ENCODE assay signal across 14 mouse cellular contexts in the genomic region with DNA sequence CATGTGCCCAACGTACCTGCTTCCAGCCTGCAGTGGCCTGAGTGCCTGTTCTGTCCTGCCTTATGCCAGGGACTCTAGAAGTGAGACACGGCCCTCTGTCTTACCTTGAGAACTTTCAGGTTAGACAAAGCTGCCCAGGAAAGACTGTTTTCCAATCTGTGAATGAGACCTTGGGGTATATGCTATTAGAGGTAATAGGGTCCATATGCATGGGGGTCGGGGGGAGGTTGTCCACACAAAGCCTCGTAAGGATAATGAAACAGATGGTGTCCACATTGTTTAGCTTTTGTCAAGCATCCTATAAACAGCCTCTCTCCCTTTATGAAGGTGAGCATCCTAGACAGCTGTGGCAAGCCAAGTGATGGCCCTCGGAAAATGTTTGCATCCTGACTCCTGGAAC. TPM values are rescaled to one million over a fixed set of nuclear protein-coding genes. Genes with fewer than 3 reads are reported as not detected.
A peak's percentile ranks its signal among the peaks of the same experiment; 100 is the strongest.
DNase-seq lines count a peak whose midpoint lies in the region; ATAC-seq lines count a peak whose summit lies in the region.
"Had no signal": no experiment of that assay in that cellular context is flagged by ENCODE, and none has a peak within 500 bp of the region (broad histone marks: within the 10 kb centered on the region; RNA-seq: fewer than 3 reads in every experiment).

No protein-coding gene starts in this region.

- H3K27ac ChIP-seq in forebrain, embryonic 11.5 days (ENCODE audit: low read depth, low read length) = no peak overlapping the region
- H3K27ac ChIP-seq in forebrain, embryonic 15.5 days (replicated peaks) = no peak overlapping the region
- H3K27ac ChIP-seq in intestine, embryonic 14.5 days (ENCODE audit: low read depth) = no peak overlapping the region
- H3K27ac ChIP-seq in intestine, embryonic 16.5 days (ENCODE audit: low read length) = no peak overlapping the region
- H3K27ac ChIP-seq in neural tube, embryonic 15.5 days (replicated peaks) = no peak overlapping the region
- H3K27ac ChIP-seq: embryonic facial prominence, embryonic 12.5 days; kidney, embryonic 15.5 days had no signal

- peak; percentile 22 for DNase-seq in forebrain, embryonic 11.5 days (ENCODE audit: low spot score)
- peak; percentile 13 for DNase-seq in intestine, embryonic 14.5 days (ENCODE audit: low spot score)
- DNase-seq in neural tube, embryonic 10.5 days (ENCODE audit: extremely low spot score, low spot score) = peak; percentile 9
- DNase-seq in urinary bladder, postnatal 10 days (ENCODE audit: low spot score) = peak; percentile 2
- no peak for DNase-seq in urinary bladder, postnatal 25 days (ENCODE audit: low spot score)
- DNase-seq: forebrain, postnatal 0 days had no signal

- 78% methylated on average over 5 of the region's 5 CpGs for WGBS in forebrain, embryonic 11.5 days
- WGBS in forebrain, embryonic 15.5 days = 80% methylated on average over 5 of the region's 5 CpGs
- WGBS in intestine, embryonic 14.5 days = 80% methylated on average over 5 of the region's 5 CpGs
- 71% methylated on average over 5 of the region's 5 CpGs for WGBS in intestine, embryonic 16.5 days
- 81% methylated on average over 5 of the region's 5 CpGs for WGBS in neural tube, embryonic 15.5 days

- H3K4me3 ChIP-seq in forebrain, embryonic 11.5 days (ENCODE audit: low read depth, low read length) = no peak overlapping the region
- no peak overlapping the region for H3K4me3 ChIP-seq in forebrain, embryonic 15.5 days
- no peak overlapping the region for H3K4me3 ChIP-seq in intestine, embryonic 14.5 days (ENCODE audit: low read depth, low read length)
- no peak overlapping the region for H3K4me3 ChIP-seq in intestine, embryonic 16.5 days (ENCODE audit: low read length)
- no peak overlapping the region for H3K4me3 ChIP-seq in neural tube, embryonic 15.5 days (replicated peaks)
- H3K4me3 ChIP-seq: embryonic facial prominence, embryonic 12.5 days; heart, embryonic 12.5 days; kidney, embryonic 15.5 days had no signal

- 0 out of 2 replicates have a peak, but pooled peaks cover 2% of the 10 kb centered on the region for H3K4me1 ChIP-seq in forebrain, embryonic 11.5 days (replicated peaks; ENCODE audit: control insufficient read depth, insufficient read depth, low read length)
- H3K4me1 ChIP-seq in forebrain, embryonic 15.5 days = peaks cover 10% of the 10 kb centered on the region
- H3K4me1 ChIP-seq in intestine, embryonic 14.5 days (replicated peaks; ENCODE audit: control insufficient read depth, insufficient read depth, low read length) = no peaks in the 10 kb centered on the region
- H3K4me1 ChIP-seq in intestine, embryonic 16.5 days (ENCODE audit: control insufficient read depth, insufficient read depth, low read length) = 0 out of 2 replicates have a peak, but pooled peaks cover 3% of the 10 kb centered on the region
- peaks cover 22% of the 10 kb centered on the region for H3K4me1 ChIP-seq in neural tube, embryonic 15.5 days

- H3K36me3 ChIP-seq in forebrain, embryonic 11.5 days (ENCODE audit: control insufficient read depth, insufficient read depth, low read length) = no peaks in the 10 kb centered on the region
- H3K36me3 ChIP-seq in forebrain, embryonic 15.5 days = no peaks in the 10 kb centered on the region
- no peaks in the 10 kb centered on the region for H3K36me3 ChIP-seq in intestine, embryonic 14.5 days (ENCODE audit: control insufficient read depth, insufficient read depth, low read length)
- no peaks in the 10 kb centered on the region for H3K36me3 ChIP-seq in intestine, embryonic 16.5 days (ENCODE audit: control insufficient read depth, insufficient read depth, low read length)
- H3K36me3 ChIP-seq in neural tube, embryonic 15.5 days = no peaks in the 10 kb centered on the region
- H3K36me3 ChIP-seq: embryonic facial prominence, embryonic 12.5 days; G1E; heart, embryonic 12.5 days; kidney, embryonic 15.5 days had no signal

- peaks cover 2% of the 10 kb centered on the region; the same call in 1 of the 2 replicates for H3K27me3 ChIP-seq in forebrain, embryonic 11.5 days (ENCODE audit: control insufficient read depth, insufficient read depth, low read length)
- H3K27me3 ChIP-seq in forebrain, embryonic 15.5 days = no peaks in the 10 kb centered on the region
- 0 out of 2 replicates have a peak, but pooled peaks cover 13% of the 10 kb centered on the region for H3K27me3 ChIP-seq in intestine, embryonic 14.5 days (replicated peaks; ENCODE audit: control insufficient read depth, insufficient read depth, low read length)
- no peaks in the 10 kb centered on the region; the same call in 1 of the 2 replicates for H3K27me3 ChIP-seq in intestine, embryonic 16.5 days (replicated peaks; ENCODE audit: control insufficient read depth, insufficient read depth, low read length)
- H3K27me3 ChIP-seq in neural tube, embryonic 15.5 days (replicated peaks) = 0 out of 2 replicates have a peak, but pooled peaks cover 7% of the 10 kb centered on the region
- H3K27me3 ChIP-seq: embryonic facial prominence, embryonic 12.5 days had no signal

- H3K9me3 ChIP-seq in forebrain, embryonic 11.5 days (ENCODE audit: control insufficient read depth, low read length) = no peaks in the 10 kb centered on the region
- H3K9me3 ChIP-seq in forebrain, embryonic 15.5 days = no peaks in the 10 kb centered on the region
- no peaks in the 10 kb centered on the region for H3K9me3 ChIP-seq in intestine, embryonic 14.5 days (ENCODE audit: control insufficient read depth, low read length)
- H3K9me3 ChIP-seq in intestine, embryonic 16.5 days (ENCODE audit: control insufficient read depth, low read length) = no peaks in the 10 kb centered on the region
- H3K9me3 ChIP-seq in neural tube, embryonic 15.5 days (replicated peaks) = no peaks in the 10 kb centered on the region
- H3K9me3 ChIP-seq: embryonic facial prominence, embryonic 12.5 days; G1E; heart, embryonic 12.5 days; kidney, embryonic 15.5 days had no signal

- H3K9ac ChIP-seq in forebrain, embryonic 11.5 days (ENCODE audit: low read length) = no peak overlapping the region
- H3K9ac ChIP-seq in forebrain, embryonic 15.5 days (replicated peaks) = no peak overlapping the region
- no peak overlapping the region for H3K9ac ChIP-seq in intestine, embryonic 14.5 days (ENCODE audit: low read length)
- no peak overlapping the region for H3K9ac ChIP-seq in intestine, embryonic 16.5 days (ENCODE audit: low read depth, low read length)
- no peak overlapping the region for H3K9ac ChIP-seq in neural tube, embryonic 15.5 days (replicated peaks)
- H3K9ac ChIP-seq: embryonic facial prominence, embryonic 12.5 days; forebrain, postnatal 0 days; heart, embryonic 12.5 days; kidney, embryonic 15.5 days had no signal

- no peak overlapping the region for H3K4me2 ChIP-seq in forebrain, embryonic 11.5 days (ENCODE audit: low read depth, low read length, severe bottlenecking)
- no peak overlapping the region for H3K4me2 ChIP-seq in forebrain, embryonic 15.5 days (replicated peaks)
- no peak overlapping the region for H3K4me2 ChIP-seq in intestine, embryonic 14.5 days (ENCODE audit: low read length)
- no peak overlapping the region for H3K4me2 ChIP-seq in intestine, embryonic 16.5 days (ENCODE audit: low read depth, low read length)
- H3K4me2 ChIP-seq in neural tube, embryonic 15.5 days = no peak overlapping the region
- H3K4me2 ChIP-seq: embryonic facial prominence, embryonic 12.5 days; heart, embryonic 12.5 days; kidney, embryonic 15.5 days had no signal

- ATAC-seq in forebrain, embryonic 11.5 days (replicated peaks; ENCODE audit: low FRiP score) = no peak
- ATAC-seq in forebrain, embryonic 15.5 days (replicated peaks) = no peak
- ATAC-seq in intestine, embryonic 14.5 days (replicated peaks; ENCODE audit: low FRiP score, low TSS enrichment, low read depth) = no peak
- no peak for ATAC-seq in intestine, embryonic 16.5 days
- ATAC-seq in neural tube, embryonic 15.5 days (ENCODE audit: low FRiP score) = no peak
- ATAC-seq: CD4-positive, CD25-positive, alpha-beta regulatory T cell, adult 4 months; forebrain, postnatal 0 days had no signal

RNA-seq across cellular contexts. Expression of gene Prrt4, which starts 15.8 kb away (rescaled TPM):
- polyA plus RNA-seq in forebrain, embryonic 11.5 days (2014; fragmentation: Nextera tagmentation; extraction: Ambion mirVana) = 0.67 and 0.95 TPM in 2 replicates
- 4.5 and 4.7 TPM in 2 replicates for polyA plus RNA-seq in forebrain, embryonic 15.5 days (2015; fragmentation: Nextera tagmentation; extraction: Ambion mirVana)
- 0.52 and 0.78 TPM in 2 replicates for polyA plus RNA-seq in intestine, embryonic 14.5 days (2014; fragmentation: Nextera tagmentation; extraction: Ambion mirVana)
- 0.23 and 0.27 TPM in 2 replicates for polyA plus RNA-seq in intestine, embryonic 16.5 days (2015; fragmentation: Nextera tagmentation; extraction: Ambion mirVana)
- 12.6 and 13.9 TPM in 2 replicates for polyA plus RNA-seq in neural tube, embryonic 15.5 days (2015; fragmentation: Nextera tagmentation; extraction: Ambion mirVana)
- polyA plus RNA-seq: G1E had no signal

RNA-seq across cellular contexts. Expression of gene Impdh1, which starts 21.0 kb away (rescaled TPM):
- polyA plus RNA-seq in forebrain, embryonic 11.5 days (2014; fragmentation: Nextera tagmentation; extraction: Ambion mirVana) = 38.3 and 40.0 TPM in 2 replicates
- 54.5 and 57.3 TPM in 2 replicates for polyA plus RNA-seq in forebrain, embryonic 15.5 days (2015; fragmentation: Nextera tagmentation; extraction: Ambion mirVana)
- 47.5 and 48.1 TPM in 2 replicates for polyA plus RNA-seq in intestine, embryonic 14.5 days (2014; fragmentation: Nextera tagmentation; extraction: Ambion mirVana)
- 39.7 and 40.1 TPM in 2 replicates for polyA plus RNA-seq in intestine, embryonic 16.5 days (2015; fragmentation: Nextera tagmentation; extraction: Ambion mirVana)
- polyA plus RNA-seq in neural tube, embryonic 15.5 days (2015; fragmentation: Nextera tagmentation; extraction: Ambion mirVana) = 84.1 and 84.2 TPM in 2 replicates

RNA-seq across cellular contexts. Expression of gene Rbm28, which starts 30.3 kb away (rescaled TPM):
- polyA plus RNA-seq in forebrain, embryonic 11.5 days (2014; fragmentation: Nextera tagmentation; extraction: Ambion mirVana) = 73.3 and 74.8 TPM in 2 replicates
- 41.4 and 41.6 TPM in 2 replicates for polyA plus RNA-seq in forebrain, embryonic 15.5 days (2015; fragmentation: Nextera tagmentation; extraction: Ambion mirVana)
- 44.6 and 49.7 TPM in 2 replicates for polyA plus RNA-seq in intestine, embryonic 14.5 days (2014; fragmentation: Nextera tagmentation; extraction: Ambion mirVana)
- polyA plus RNA-seq in intestine, embryonic 16.5 days (2015; fragmentation: Nextera tagmentation; extraction: Ambion mirVana) = 23.5 and 25.5 TPM in 2 replicates
- 38.2 and 41.1 TPM in 2 replicates for polyA plus RNA-seq in neural tube, embryonic 15.5 days (2015; fragmentation: Nextera tagmentation; extraction: Ambion mirVana)
